ENCODE assay signal across 8 mouse cellular contexts in the genomic region with DNA sequence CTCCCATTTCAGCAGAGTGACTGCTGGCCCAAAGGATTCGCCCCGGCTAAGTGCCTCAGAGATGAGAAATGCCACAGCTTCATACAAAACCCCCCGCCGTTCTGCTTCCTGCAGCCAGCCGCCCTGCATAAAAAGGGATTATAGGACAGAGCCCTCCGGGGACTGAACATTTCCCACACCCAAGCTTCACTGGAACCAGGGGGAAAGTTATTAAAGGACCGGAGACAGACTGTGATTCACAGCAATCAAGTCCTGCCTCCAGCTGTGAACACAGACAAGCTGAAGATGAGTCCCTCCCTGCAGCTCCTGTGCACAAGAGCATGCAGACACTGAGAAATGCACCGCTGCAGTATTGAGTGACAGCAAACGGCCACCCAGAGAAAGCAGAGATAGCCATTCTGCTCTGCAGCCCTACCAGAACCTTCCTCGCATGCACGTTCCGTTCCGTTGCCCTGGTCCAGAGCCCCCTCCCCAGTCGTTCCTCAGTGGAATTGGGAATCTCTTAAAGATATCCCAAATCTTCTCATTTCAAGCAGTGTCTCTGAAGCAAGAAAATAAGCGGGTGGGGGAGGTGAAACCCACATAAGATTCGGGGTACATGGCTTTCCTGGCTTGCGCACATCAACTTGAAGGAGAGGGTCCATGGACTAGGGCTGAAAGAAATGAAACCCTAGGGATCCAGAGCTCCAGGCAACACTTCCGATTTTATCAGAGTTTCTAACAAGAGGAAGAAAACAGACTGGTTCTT. TPM values are rescaled to one million over a fixed set of nuclear protein-coding genes. Genes with fewer than 3 reads are reported as not detected.
DNase-seq lines count a peak whose midpoint lies in the region; ATAC-seq and TF ChIP-seq lines count a peak whose summit lies in the region.

No protein-coding gene starts in this region.

- no peaks in the 10 kb centered on the region for H3K36me3 ChIP-seq in lung, embryonic 15.5 days
- H3K36me3 ChIP-seq in forebrain, postnatal 0 days (ENCODE audit: insufficient read depth): no peaks in the 10 kb centered on the region
- H3K36me3 ChIP-seq in limb, embryonic 14.5 days (ENCODE audit: control insufficient read depth, insufficient read depth, low read length): no peaks in the 10 kb centered on the region
- no peaks in the 10 kb centered on the region for H3K36me3 ChIP-seq in stomach, embryonic 15.5 days

- H3K9ac ChIP-seq in lung, embryonic 15.5 days: no peak overlapping the region
- peak overlapping the region; percentile 36 for H3K9ac ChIP-seq in forebrain, postnatal 0 days
- H3K9ac ChIP-seq in limb, embryonic 14.5 days (ENCODE audit: low read depth, low read length, severe bottlenecking): no peak overlapping the region
- H3K9ac ChIP-seq in stomach, embryonic 15.5 days: no peak overlapping the region

- no peak for TF ChIP-seq CTCF in forebrain, postnatal 0 days (IDR thresholded peaks at IDR 0.05; ENCODE audit: low read depth)

- no peak for ATAC-seq in lung, embryonic 15.5 days (ENCODE audit: borderline replicate concordance, extremely low read depth, low FRiP score, low TSS enrichment)
- no peak for ATAC-seq in forebrain, postnatal 0 days
- ATAC-seq in limb, embryonic 14.5 days (ENCODE audit: low FRiP score, low read depth): no peak
- no peak for ATAC-seq in stomach, embryonic 15.5 days (ENCODE audit: insufficient read depth, low FRiP score, low read depth)

- WGBS in lung, embryonic 15.5 days: 9% methylated on average over 18 of the region's 18 CpGs
- 4% methylated on average over 18 of the region's 18 CpGs for WGBS in forebrain, postnatal 0 days
- 3% methylated on average over 18 of the region's 18 CpGs for WGBS in limb, embryonic 14.5 days
- WGBS in stomach, embryonic 15.5 days: 9% methylated on average over 18 of the region's 18 CpGs

- DNase-seq in lung, adult 18-20 months: no peak
- peak; percentile 20 for DNase-seq in forebrain, postnatal 0 days
- DNase-seq in limb, embryonic 14.5 days (ENCODE audit: low spot score): no peak
- DNase-seq in right cerebral cortex, postnatal 14 days: no peak
- DNase-seq in layer of hippocampus, adult 18-20 months (ENCODE audit: low spot score in 2 of 2): no peak
- no peak for DNase-seq in gastrocnemius, adult 18-20 months (ENCODE audit: low spot score)

- no peak overlapping the region for H3K27ac ChIP-seq in lung, embryonic 15.5 days
- H3K27ac ChIP-seq in forebrain, postnatal 0 days (ENCODE audit: low read depth, low read length): no peak overlapping the region
- H3K27ac ChIP-seq in limb, embryonic 14.5 days (replicated peaks; ENCODE audit: low read depth, low read length): no peak overlapping the region
- H3K27ac ChIP-seq in stomach, embryonic 15.5 days: no peak overlapping the region

- H3K9me3 ChIP-seq in lung, embryonic 15.5 days: no peaks in the 10 kb centered on the region
- no peaks in the 10 kb centered on the region for H3K9me3 ChIP-seq in forebrain, postnatal 0 days (ENCODE audit: low read length)
- no peaks in the 10 kb centered on the region for H3K9me3 ChIP-seq in limb, embryonic 14.5 days (ENCODE audit: control insufficient read depth, low read length)
- H3K9me3 ChIP-seq in stomach, embryonic 15.5 days: no peaks in the 10 kb centered on the region

- peaks cover 65% of the 10 kb centered on the region for H3K27me3 ChIP-seq in lung, embryonic 15.5 days
- H3K27me3 ChIP-seq in forebrain, postnatal 0 days (ENCODE audit: insufficient read depth, low read length): peaks cover 31% of the 10 kb centered on the region
- H3K27me3 ChIP-seq in limb, embryonic 14.5 days (ENCODE audit: control insufficient read depth, insufficient read depth, low read length): peaks cover 53% of the 10 kb centered on the region
- H3K27me3 ChIP-seq in stomach, embryonic 15.5 days (replicated peaks): peaks cover 21% of the 10 kb centered on the region

- H3K4me1 ChIP-seq in lung, embryonic 15.5 days: peaks cover 24% of the 10 kb centered on the region
- H3K4me1 ChIP-seq in forebrain, postnatal 0 days (ENCODE audit: insufficient read depth): peaks cover 10% of the 10 kb centered on the region; the same call in 1 of the 2 replicates
- peaks cover 35% of the 10 kb centered on the region for H3K4me1 ChIP-seq in limb, embryonic 14.5 days (ENCODE audit: control insufficient read depth, insufficient read depth, low read length)
- H3K4me1 ChIP-seq in stomach, embryonic 15.5 days: peaks cover 37% of the 10 kb centered on the region

- H3K4me3 ChIP-seq in lung, embryonic 15.5 days: peak overlapping the region; percentile 0; the same call in 1 of the 2 replicates
- peak overlapping the region; percentile 22 for H3K4me3 ChIP-seq in forebrain, postnatal 0 days (ENCODE audit: low read depth, low read length)
- peak overlapping the region; percentile 14; the same call in 1 of the 2 replicates for H3K4me3 ChIP-seq in limb, embryonic 14.5 days (replicated peaks; ENCODE audit: low read length)
- H3K4me3 ChIP-seq in stomach, embryonic 15.5 days (replicated peaks): no peak overlapping the region; the same call in 1 of the 2 replicates

- TF ChIP-seq POLR2A in limb, embryonic 14.5 days (IDR thresholded peaks at IDR 0.05; ENCODE audit: borderline replicate concordance, extremely low read depth, insufficient read depth, insufficient read length): no peak

- H3K4me2 ChIP-seq in lung, embryonic 15.5 days: peak overlapping the region; percentile 33
- H3K4me2 ChIP-seq in forebrain, postnatal 0 days (ENCODE audit: low read depth): peak overlapping the region; percentile 41
- H3K4me2 ChIP-seq in limb, embryonic 14.5 days (replicated peaks; ENCODE audit: low read depth, low read length, severe bottlenecking): peak overlapping the region; percentile 26
- peak overlapping the region; percentile 46 for H3K4me2 ChIP-seq in stomach, embryonic 15.5 days

RNA-seq across cellular contexts. Expression of a gene that starts 2.8 kb away (rescaled TPM):
- 5.0 and 5.9 TPM in 2 replicates for polyA plus RNA-seq in lung, embryonic 15.5 days (2015; fragmentation: Nextera tagmentation; extraction: Ambion mirVana)
- 12.3 and 16.2 TPM in 2 replicates for total RNA-seq in forebrain, postnatal 0 days (2014; rRNA removed)
- 31.4 and 33.4 TPM in 2 replicates for polyA plus RNA-seq in forebrain, postnatal 0 days (2015; fragmentation: Nextera tagmentation; extraction: Ambion mirVana)
- polyA plus RNA-seq in limb, embryonic 14.5 days (2012; rRNA removed): 3.3 and 3.9 TPM in 2 replicates
- 6.0 and 6.3 TPM in 2 replicates for polyA plus RNA-seq in limb, embryonic 14.5 days (2014; fragmentation: Nextera tagmentation; extraction: Ambion mirVana)
- 29.8 and 32.8 TPM in 2 replicates for polyA plus RNA-seq in stomach, embryonic 15.5 days (2015; fragmentation: Nextera tagmentation; extraction: Ambion mirVana)
- 10 to 100 TPM; 47.5 to 47.7 TPM for total RNA-seq in layer of hippocampus, adult 18-20 months (2021)
- 100 to 1,000 TPM in 1 of 2 experiments, 10 to 100 TPM in 1; 36.1 to 133 TPM for total RNA-seq in gastrocnemius, adult 18-20 months (2021)

RNA-seq across cellular contexts. Expression of a gene that starts 20.5 kb away (rescaled TPM):
- polyA plus RNA-seq in lung, embryonic 15.5 days (2015; fragmentation: Nextera tagmentation; extraction: Ambion mirVana): 0.20 and 0.33 TPM in 2 replicates
- not detected in 2 replicates for total RNA-seq in forebrain, postnatal 0 days (2014; rRNA removed)
- polyA plus RNA-seq in forebrain, postnatal 0 days (2015; fragmentation: Nextera tagmentation; extraction: Ambion mirVana): 0.16 and 0.19 TPM in 2 replicates
- 0.04 and 0.06 TPM in 2 replicates for polyA plus RNA-seq in limb, embryonic 14.5 days (2012; rRNA removed)
- 0.30 and 0.32 TPM in 2 replicates for polyA plus RNA-seq in limb, embryonic 14.5 days (2014; fragmentation: Nextera tagmentation; extraction: Ambion mirVana)
- 1.6 and 2.0 TPM in 2 replicates for polyA plus RNA-seq in stomach, embryonic 15.5 days (2015; fragmentation: Nextera tagmentation; extraction: Ambion mirVana)
- under 1 TPM in 1 of 2 experiments, not detected in 1; 0.17 TPM for total RNA-seq in layer of hippocampus, adult 18-20 months (2021)
- not detected for total RNA-seq in gastrocnemius, adult 18-20 months (2021)

RNA-seq across cellular contexts. Expression of a gene that starts 29.0 kb away (rescaled TPM):
- 34.9 and 35.4 TPM in 2 replicates for polyA plus RNA-seq in lung, embryonic 15.5 days (2015; fragmentation: Nextera tagmentation; extraction: Ambion mirVana)
- 46.5 and 62.7 TPM in 2 replicates for total RNA-seq in forebrain, postnatal 0 days (2014; rRNA removed)
- polyA plus RNA-seq in forebrain, postnatal 0 days (2015; fragmentation: Nextera tagmentation; extraction: Ambion mirVana): 39.8 and 41.7 TPM in 2 replicates
- 26.3 and 29.4 TPM in 2 replicates for polyA plus RNA-seq in limb, embryonic 14.5 days (2012; rRNA removed)
- polyA plus RNA-seq in limb, embryonic 14.5 days (2014; fragmentation: Nextera tagmentation; extraction: Ambion mirVana): 28.6 and 29.2 TPM in 2 replicates
- polyA plus RNA-seq in stomach, embryonic 15.5 days (2015; fragmentation: Nextera tagmentation; extraction: Ambion mirVana): 22.4 and 29.0 TPM in 2 replicates
- total RNA-seq in layer of hippocampus, adult 18-20 months (2021): 10 to 100 TPM; 71.6 to 77.6 TPM
- 10 to 100 TPM; 47.6 to 51.7 TPM for total RNA-seq in gastrocnemius, adult 18-20 months (2021)

RNA-seq across cellular contexts. Expression of a gene that starts 31.6 kb away (rescaled TPM):
- polyA plus RNA-seq in lung, embryonic 15.5 days (2015; fragmentation: Nextera tagmentation; extraction: Ambion mirVana): 9.5 and 38.1 TPM in 2 replicates
- total RNA-seq in forebrain, postnatal 0 days (2014; rRNA removed): 0.92 and 2.0 TPM in 2 replicates
- polyA plus RNA-seq in forebrain, postnatal 0 days (2015; fragmentation: Nextera tagmentation; extraction: Ambion mirVana): 2.7 and 4.0 TPM in 2 replicates
- 4.7 and 8.1 TPM in 2 replicates for polyA plus RNA-seq in limb, embryonic 14.5 days (2012; rRNA removed)
- polyA plus RNA-seq in limb, embryonic 14.5 days (2014; fragmentation: Nextera tagmentation; extraction: Ambion mirVana): 1.6 and 1.9 TPM in 2 replicates
- polyA plus RNA-seq in stomach, embryonic 15.5 days (2015; fragmentation: Nextera tagmentation; extraction: Ambion mirVana): 158 and 523 TPM in 2 replicates
- 1 to 10 TPM; 2.2 to 3.1 TPM for total RNA-seq in layer of hippocampus, adult 18-20 months (2021)
- total RNA-seq in gastrocnemius, adult 18-20 months (2021): 1 to 10 TPM in 1 of 2 experiments, not detected in 1; 7.5 TPM

RNA-seq across cellular contexts. Expression of a gene that starts 40.9 kb away (rescaled TPM):
- 46.3 and 46.7 TPM in 2 replicates for polyA plus RNA-seq in lung, embryonic 15.5 days (2015; fragmentation: Nextera tagmentation; extraction: Ambion mirVana)
- total RNA-seq in forebrain, postnatal 0 days (2014; rRNA removed): 7.6 and 11.2 TPM in 2 replicates
- 33.2 and 37.9 TPM in 2 replicates for polyA plus RNA-seq in forebrain, postnatal 0 days (2015; fragmentation: Nextera tagmentation; extraction: Ambion mirVana)
- polyA plus RNA-seq in limb, embryonic 14.5 days (2012; rRNA removed): 49.7 and 65.5 TPM in 2 replicates
- polyA plus RNA-seq in limb, embryonic 14.5 days (2014; fragmentation: Nextera tagmentation; extraction: Ambion mirVana): 85.7 and 91.4 TPM in 2 replicates
- 72.6 and 82.0 TPM in 2 replicates for polyA plus RNA-seq in stomach, embryonic 15.5 days (2015; fragmentation: Nextera tagmentation; extraction: Ambion mirVana)
- total RNA-seq in layer of hippocampus, adult 18-20 months (2021): 10 to 100 TPM; 16.3 to 20.8 TPM
- 1 to 10 TPM; 2.2 to 4.9 TPM for total RNA-seq in gastrocnemius, adult 18-20 months (2021)
